In the genomic region with DNA sequence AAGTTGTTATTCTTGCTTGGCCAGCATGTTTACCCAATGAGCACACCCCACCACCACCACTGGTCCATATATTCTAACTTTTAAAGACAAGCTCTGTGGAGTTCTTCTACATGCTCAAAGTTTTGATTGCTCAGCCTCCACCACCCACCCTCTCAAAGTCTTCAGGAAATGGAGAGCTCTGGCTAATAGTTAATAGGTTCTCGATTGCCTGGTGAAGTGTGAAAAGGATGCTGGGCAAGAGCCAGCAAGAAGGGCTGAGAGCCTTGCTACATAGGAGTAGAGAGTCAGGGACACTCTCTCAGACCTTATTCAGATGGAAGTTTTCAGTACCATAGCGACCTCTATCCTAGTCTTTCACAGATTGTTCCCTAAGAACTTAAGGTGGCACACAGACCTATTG, we compare ENCODE assay signal across 10 mouse cellular contexts.
"Had no signal": no experiment of that assay in that cellular context is flagged by ENCODE, and none has a peak within 500 bp of the region (broad histone marks: within the 10 kb centered on the region; RNA-seq: fewer than 3 reads in every experiment).

No protein-coding gene starts in this region.

- H3K36me3 ChIP-seq: liver, embryonic 13.5 days; lung, embryonic 15.5 days had no signal

- H3K9ac ChIP-seq: liver, embryonic 13.5 days; lung, embryonic 15.5 days had no signal

- H3K27ac ChIP-seq: layer of hippocampus, adult 2 months; left cerebral cortex, adult 2 months; liver, embryonic 13.5 days; lung, embryonic 15.5 days had no signal

- H3K27me3 ChIP-seq: liver, embryonic 13.5 days; lung, embryonic 15.5 days had no signal

- H3K4me3 ChIP-seq: layer of hippocampus, adult 2 months; left cerebral cortex, adult 2 months; liver, embryonic 13.5 days; lung, embryonic 15.5 days had no signal

- H3K4me2 ChIP-seq: liver, embryonic 13.5 days; lung, embryonic 15.5 days; midbrain, embryonic 11.5 days had no signal

- H3K9me3 ChIP-seq: liver, embryonic 13.5 days; lung, embryonic 15.5 days had no signal

- DNase-seq: layer of hippocampus, adult 9-11 months; liver, embryonic 13.5 days; midbrain, embryonic 14.5 days; thymus, adult 18-20 months; thymus, postnatal 36 days had no signal

- ATAC-seq: intestine, postnatal 0 days had no signal

- H3K4me1 ChIP-seq: liver, embryonic 13.5 days had no signal
